Comparison of ENCODE assay signal across 9 mouse cellular contexts in the genomic region with DNA sequence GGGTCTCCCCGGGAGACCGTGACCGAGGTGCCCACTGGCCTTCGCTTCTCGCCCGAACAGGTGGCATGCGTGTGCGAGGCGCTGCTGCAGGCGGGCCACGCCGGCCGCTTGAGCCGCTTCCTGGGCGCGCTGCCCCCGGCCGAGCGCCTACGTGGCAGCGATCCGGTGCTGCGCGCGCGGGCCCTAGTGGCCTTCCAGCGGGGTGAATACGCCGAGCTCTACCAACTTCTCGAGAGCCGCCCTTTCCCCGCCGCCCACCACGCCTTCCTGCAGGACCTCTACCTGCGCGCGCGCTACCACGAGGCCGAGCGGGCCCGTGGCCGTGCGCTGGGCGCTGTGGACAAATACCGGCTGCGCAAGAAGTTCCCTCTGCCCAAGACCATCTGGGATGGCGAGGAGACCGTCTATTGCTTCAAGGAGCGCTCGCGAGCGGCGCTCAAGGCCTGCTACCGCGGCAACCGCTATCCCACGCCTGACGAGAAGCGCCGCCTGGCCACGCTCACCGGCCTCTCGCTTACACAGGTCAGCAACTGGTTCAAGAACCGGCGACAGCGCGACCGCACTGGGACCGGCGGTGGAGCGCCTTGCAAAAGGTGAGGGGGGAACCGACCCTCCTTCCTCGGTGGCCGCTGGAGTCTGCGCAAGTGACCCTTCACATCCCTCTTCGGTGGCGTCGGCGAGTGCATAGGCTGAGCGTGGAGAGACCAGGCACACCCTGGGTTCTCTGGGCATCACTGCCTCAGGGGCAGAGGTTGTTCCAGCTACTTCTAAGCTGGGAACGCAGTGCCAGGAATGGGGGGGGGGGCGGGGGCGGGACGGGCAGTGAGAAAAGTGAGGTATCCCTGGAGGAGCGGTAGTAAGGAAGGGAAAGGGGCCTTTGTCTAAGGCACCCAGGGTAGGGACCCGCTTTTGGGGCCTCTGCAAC. TPM values are rescaled to one million over a fixed set of nuclear protein-coding genes. Genes with fewer than 3 reads are reported as not detected.
DNase-seq lines count a peak whose midpoint lies in the region; ATAC-seq and TF ChIP-seq lines count a peak whose summit lies in the region.
"Had no signal": no experiment of that assay in that cellular context is flagged by ENCODE, and none has a peak within 500 bp of the region (broad histone marks: within the 10 kb centered on the region; RNA-seq: fewer than 3 reads in every experiment).

No protein-coding gene starts in this region.

- H3K4me1 ChIP-seq in forebrain, embryonic 16.5 days (replicated peaks; ENCODE audit: control insufficient read depth, insufficient read depth, low read length), result peaks cover 47% of the 10 kb centered on the region
- 0 out of 2 replicates have a peak, but pooled peaks cover 4% of the 10 kb centered on the region for H3K4me1 ChIP-seq in hindbrain, postnatal 0 days (ENCODE audit: insufficient read depth, low read length)
- peaks cover 0 to 13% of the 10 kb centered on the region in 2 experiments; a peak in 3 of 4 replicates for H3K4me1 ChIP-seq in liver, embryonic 14.5 days (replicated peaks; ENCODE audit: control insufficient read depth in 2 of 2, insufficient read depth in 2 of 2, low read length in 1 of 2)
- peaks cover 59% of the 10 kb centered on the region for H3K4me1 ChIP-seq in neural tube, embryonic 12.5 days

- H3K4me2 ChIP-seq in forebrain, embryonic 16.5 days (ENCODE audit: low read length), result peak overlapping the region; percentile 95
- H3K4me2 ChIP-seq in hindbrain, postnatal 0 days (ENCODE audit: low read depth, low read length), result peak overlapping the region; percentile 94
- peak overlapping the region; percentile 95 for H3K4me2 ChIP-seq in liver, embryonic 14.5 days (ENCODE audit: low read depth)
- H3K4me2 ChIP-seq in neural tube, embryonic 12.5 days (replicated peaks), result peak overlapping the region; percentile 98

- H3K27ac ChIP-seq in forebrain, embryonic 16.5 days (ENCODE audit: low read length), result peak overlapping the region; percentile 67
- peak overlapping the region; percentile 86 for H3K27ac ChIP-seq in hindbrain, postnatal 0 days
- H3K27ac ChIP-seq in liver, embryonic 14.5 days, result peak overlapping the region; percentile 50; the same call in 1 of the 2 replicates
- peak overlapping the region; percentile 54 for H3K27ac ChIP-seq in neural tube, embryonic 12.5 days

- H3K9me3 ChIP-seq in forebrain, embryonic 16.5 days (ENCODE audit: control insufficient read depth, low read length), result no peaks in the 10 kb centered on the region
- H3K9me3 ChIP-seq in hindbrain, postnatal 0 days (ENCODE audit: low read length), result no peaks in the 10 kb centered on the region
- no peaks in the 10 kb centered on the region for H3K9me3 ChIP-seq in liver, embryonic 14.5 days (ENCODE audit: control insufficient read depth, low read length)
- no peaks in the 10 kb centered on the region for H3K9me3 ChIP-seq in neural tube, embryonic 12.5 days

- H3K9ac ChIP-seq in forebrain, embryonic 16.5 days (replicated peaks; ENCODE audit: low read depth, low read length), result peak overlapping the region; percentile 63
- peak overlapping the region; percentile 53 for H3K9ac ChIP-seq in hindbrain, postnatal 0 days (replicated peaks; ENCODE audit: low read length)
- H3K9ac ChIP-seq in liver, embryonic 14.5 days (replicated peaks), result peak overlapping the region; percentile 59
- H3K9ac ChIP-seq in neural tube, embryonic 12.5 days, result peak overlapping the region; percentile 78

- under 1% methylated on average over 84 of the region's 87 CpGs for WGBS in forebrain, embryonic 16.5 days
- WGBS in hindbrain, postnatal 0 days, result under 1% methylated on average over 85 of the region's 87 CpGs
- WGBS in liver, embryonic 14.5 days (ENCODE audit: insufficient replicate concordance), result under 1% methylated on average over 74 of the region's 87 CpGs
- WGBS in neural tube, embryonic 12.5 days, result under 1% methylated on average over 85 of the region's 87 CpGs

- TF ChIP-seq CTCF in hindbrain, postnatal 0 days (IDR thresholded peaks at IDR 0.05; ENCODE audit: low read depth), result no peak
- TF ChIP-seq CTCF in liver, embryonic 14.5 days (IDR thresholded peaks at IDR 0.05; ENCODE audit: low read depth), result no peak

- DNase-seq in heart, adult 11 months, result peak; percentile 97
- no peak for DNase-seq in heart, adult 8-10 months (ENCODE audit: low spot score)
- peak; percentile 43 for DNase-seq in hindbrain, postnatal 0 days (ENCODE audit: low spot score)
- no peak for DNase-seq in liver, embryonic 14.5 days (ENCODE audit: low read depth in 3 of 3, low spot score in 3 of 3)
- DNase-seq in frontal cortex, postnatal 25 days (ENCODE audit: low spot score in 2 of 2), result no peak

- no peak for TF ChIP-seq EP300 in liver, embryonic 14.5 days (IDR thresholded peaks at IDR 0.05; ENCODE audit: low read depth)

- peak overlapping the region; percentile 57 for H3K4me3 ChIP-seq in forebrain, embryonic 16.5 days (replicated peaks; ENCODE audit: low read length)
- peak overlapping the region; percentile 49 for H3K4me3 ChIP-seq in hindbrain, postnatal 0 days (ENCODE audit: low read length)
- peak overlapping the region; percentile 64 to 68 for H3K4me3 ChIP-seq in liver, embryonic 14.5 days (ENCODE audit: insufficient read depth in 1 of 2, low read depth in 2 of 2, low read length in 2 of 2)
- H3K4me3 ChIP-seq in neural tube, embryonic 12.5 days, result peak overlapping the region; percentile 66

- H3K36me3 ChIP-seq in forebrain, embryonic 16.5 days (ENCODE audit: control insufficient read depth, insufficient read depth), result 0 out of 2 replicates have a peak, but pooled peaks cover 5% of the 10 kb centered on the region
- peaks cover 10% of the 10 kb centered on the region for H3K36me3 ChIP-seq in hindbrain, postnatal 0 days (ENCODE audit: insufficient read depth, low read length)
- H3K36me3 ChIP-seq in liver, embryonic 14.5 days (replicated peaks; ENCODE audit: control insufficient read depth, insufficient read depth, low read depth), result no peaks in the 10 kb centered on the region
- peaks cover 26% of the 10 kb centered on the region for H3K36me3 ChIP-seq in neural tube, embryonic 12.5 days

- ATAC-seq in activated CD4-positive, CD25-positive, alpha-beta regulatory T cell, adult 4 months, result peak; percentile 19
- 0 out of 2 replicates have a peak, but pooled peaks have one; percentile 2 for ATAC-seq in forebrain, embryonic 16.5 days
- ATAC-seq in hindbrain, postnatal 0 days, result no peak
- no peak for ATAC-seq in liver, embryonic 14.5 days (ENCODE audit: insufficient read depth)
- no peak for ATAC-seq in neural tube, embryonic 12.5 days (ENCODE audit: low FRiP score, low read depth)

- H3K27me3 ChIP-seq in forebrain, embryonic 16.5 days (replicated peaks; ENCODE audit: control insufficient read depth, insufficient read depth, low read length), result no peaks in the 10 kb centered on the region
- peaks cover 5% of the 10 kb centered on the region; the same call in 1 of the 2 replicates for H3K27me3 ChIP-seq in hindbrain, postnatal 0 days (ENCODE audit: insufficient read depth, low read length)
- H3K27me3 ChIP-seq in liver, embryonic 14.5 days (ENCODE audit: control insufficient read depth, insufficient read depth, low read length), result peaks cover 49% of the 10 kb centered on the region
- peaks cover 16% of the 10 kb centered on the region for H3K27me3 ChIP-seq in neural tube, embryonic 12.5 days (replicated peaks)

RNA-seq across cellular contexts. Expression of a gene that starts 0.7 kb away (rescaled TPM):
- total RNA-seq in heart, adult 8-10 months (2022), result 1 to 10 TPM; 5.8 to 9.9 (median 7.8) TPM
- under 1 TPM in 1 of 2 experiments, not detected in 1; 0.25 TPM for polyA plus RNA-seq in activated CD4-positive, CD25-positive, alpha-beta regulatory T cell, adult 4 months (2017; shearing (Covaris generic))
- polyA plus RNA-seq in forebrain, embryonic 16.5 days (2015; fragmentation: Nextera tagmentation; extraction: Ambion mirVana), result 1.7 and 2.1 TPM in 2 replicates
- 10.3 and 12.1 TPM in 2 replicates for total RNA-seq in hindbrain, postnatal 0 days (2014; rRNA removed)
- 1.4 and 1.5 TPM in 2 replicates for polyA plus RNA-seq in hindbrain, postnatal 0 days (2015; fragmentation: Nextera tagmentation; extraction: Ambion mirVana)
- 3.3 and 4.3 TPM in 2 replicates for polyA plus RNA-seq in liver, embryonic 14.5 days (2012; rRNA removed)
- polyA plus RNA-seq in liver, embryonic 14.5 days (2014; fragmentation: Nextera tagmentation; extraction: Ambion mirVana), result 0.60 and 1.3 TPM in 2 replicates
- 4.5 and 5.2 TPM in 2 replicates for polyA plus RNA-seq in neural tube, embryonic 12.5 days (2016; fragmentation: Nextera tagmentation; extraction: Ambion mirVana)
- total RNA-seq: neutrophil, adult 5-6 weeks had no signal

RNA-seq across cellular contexts. Expression of a gene that starts 11.4 kb away (rescaled TPM):
- 100 to 1,000 TPM; 532 to 655 (median 581) TPM for total RNA-seq in heart, adult 8-10 months (2022)
- not detected for polyA plus RNA-seq in activated CD4-positive, CD25-positive, alpha-beta regulatory T cell, adult 4 months (2017; shearing (Covaris generic))
- 5.6 and 10.1 TPM in 2 replicates for polyA plus RNA-seq in forebrain, embryonic 16.5 days (2015; fragmentation: Nextera tagmentation; extraction: Ambion mirVana)
- total RNA-seq in hindbrain, postnatal 0 days (2014; rRNA removed), result 19.5 and 27.8 TPM in 2 replicates
- polyA plus RNA-seq in hindbrain, postnatal 0 days (2015; fragmentation: Nextera tagmentation; extraction: Ambion mirVana), result 4.8 and 5.6 TPM in 2 replicates
- polyA plus RNA-seq in liver, embryonic 14.5 days (2012; rRNA removed), result 17.9 and 20.7 TPM in 2 replicates
- polyA plus RNA-seq in liver, embryonic 14.5 days (2014; fragmentation: Nextera tagmentation; extraction: Ambion mirVana), result 8.3 and 10.6 TPM in 2 replicates
- 13.7 and 18.2 TPM in 2 replicates for polyA plus RNA-seq in neural tube, embryonic 12.5 days (2016; fragmentation: Nextera tagmentation; extraction: Ambion mirVana)

RNA-seq across cellular contexts. Expression of a gene that starts 19.1 kb away (rescaled TPM):
- 10 to 100 TPM; 49.9 to 57.5 (median 54.0) TPM for total RNA-seq in heart, adult 8-10 months (2022)
- not detected for polyA plus RNA-seq in activated CD4-positive, CD25-positive, alpha-beta regulatory T cell, adult 4 months (2017; shearing (Covaris generic))
- 28.1 and 29.7 TPM in 2 replicates for polyA plus RNA-seq in forebrain, embryonic 16.5 days (2015; fragmentation: Nextera tagmentation; extraction: Ambion mirVana)
- 145 and 151 TPM in 2 replicates for total RNA-seq in hindbrain, postnatal 0 days (2014; rRNA removed)
- 28.9 and 30.9 TPM in 2 replicates for polyA plus RNA-seq in hindbrain, postnatal 0 days (2015; fragmentation: Nextera tagmentation; extraction: Ambion mirVana)
- 18.1 and 20.2 TPM in 2 replicates for polyA plus RNA-seq in liver, embryonic 14.5 days (2012; rRNA removed)
- polyA plus RNA-seq in liver, embryonic 14.5 days (2014; fragmentation: Nextera tagmentation; extraction: Ambion mirVana), result 3.5 and 3.7 TPM in 2 replicates
- polyA plus RNA-seq in neural tube, embryonic 12.5 days (2016; fragmentation: Nextera tagmentation; extraction: Ambion mirVana), result 29.6 and 30.7 TPM in 2 replicates

RNA-seq across cellular contexts. Expression of a gene that starts 23.1 kb away (rescaled TPM):
- not detected for total RNA-seq in heart, adult 8-10 months (2022)
- polyA plus RNA-seq in activated CD4-positive, CD25-positive, alpha-beta regulatory T cell, adult 4 months (2017; shearing (Covaris generic)), result not detected
- polyA plus RNA-seq in forebrain, embryonic 16.5 days (2015; fragmentation: Nextera tagmentation; extraction: Ambion mirVana), result 3.9 and 4.9 TPM in 2 replicates
- total RNA-seq in hindbrain, postnatal 0 days (2014; rRNA removed), result 4.6 and 6.3 TPM in 2 replicates
- polyA plus RNA-seq in hindbrain, postnatal 0 days (2015; fragmentation: Nextera tagmentation; extraction: Ambion mirVana), result 7.7 and 7.9 TPM in 2 replicates
- polyA plus RNA-seq in liver, embryonic 14.5 days (2012; rRNA removed), result 0.14 and 0.25 TPM in 2 replicates
- polyA plus RNA-seq in liver, embryonic 14.5 days (2014; fragmentation: Nextera tagmentation; extraction: Ambion mirVana), result 0.16 and 0.22 TPM in 2 replicates
- 1.0 and 1.1 TPM in 2 replicates for polyA plus RNA-seq in neural tube, embryonic 12.5 days (2016; fragmentation: Nextera tagmentation; extraction: Ambion mirVana)
- total RNA-seq: neutrophil, adult 5-6 weeks had no signal

RNA-seq across cellular contexts. Expression of a gene that starts 24.6 kb away (rescaled TPM):
- total RNA-seq in heart, adult 8-10 months (2022), result 1 to 10 TPM; 4.2 to 6.0 (median 5.3) TPM
- polyA plus RNA-seq in activated CD4-positive, CD25-positive, alpha-beta regulatory T cell, adult 4 months (2017; shearing (Covaris generic)), result 10 to 100 TPM; 17.1 to 17.7 TPM
- 25.4 and 28.3 TPM in 2 replicates for polyA plus RNA-seq in forebrain, embryonic 16.5 days (2015; fragmentation: Nextera tagmentation; extraction: Ambion mirVana)
- total RNA-seq in hindbrain, postnatal 0 days (2014; rRNA removed), result 19.6 and 23.8 TPM in 2 replicates
- polyA plus RNA-seq in hindbrain, postnatal 0 days (2015; fragmentation: Nextera tagmentation; extraction: Ambion mirVana), result 7.7 and 9.0 TPM in 2 replicates
- polyA plus RNA-seq in liver, embryonic 14.5 days (2012; rRNA removed), result 2.0 and 2.6 TPM in 2 replicates
- 2.6 and 3.0 TPM in 2 replicates for polyA plus RNA-seq in liver, embryonic 14.5 days (2014; fragmentation: Nextera tagmentation; extraction: Ambion mirVana)
- polyA plus RNA-seq in neural tube, embryonic 12.5 days (2016; fragmentation: Nextera tagmentation; extraction: Ambion mirVana), result 18.3 and 19.9 TPM in 2 replicates

Comparison
In these comparisons a context has a peak if more than half of its experiments do, and no peak if none do; other contexts are left out.
1. DNase-seq: peak in heart, adult 11 months (single experiment) and hindbrain, postnatal 0 days (single experiment); none in heart, adult 8-10 months (single experiment), liver, embryonic 14.5 days (0 of 3) and frontal cortex, postnatal 25 days (0 of 2).
2. ATAC-seq: peak in activated CD4-positive, CD25-positive, alpha-beta regulatory T cell, adult 4 months (single experiment) and forebrain, embryonic 16.5 days (single experiment); none in hindbrain, postnatal 0 days (single experiment), liver, embryonic 14.5 days (single experiment) and neural tube, embryonic 12.5 days (single experiment).
3. RNA of a gene that starts 19.1 kb away (polyA plus RNA-seq): 28.9 to 30.9 TPM in hindbrain, postnatal 0 days, 29.6 to 30.7 TPM in neural tube, embryonic 12.5 days, 28.1 to 29.7 TPM in forebrain, embryonic 16.5 days and 3.5 to 20.2 TPM in liver, embryonic 14.5 days; not detected in activated CD4-positive, CD25-positive, alpha-beta regulatory T cell, adult 4 months; every median in the first group is over 4 times any median in the second.
4. Peak in every context shown above with its lines, with median percentiles within 50 percentile points of each other: H3K27ac ChIP-seq, H3K4me2 ChIP-seq, H3K4me3 ChIP-seq and H3K9ac ChIP-seq.